Mouse (Mus musculus) kidney, embryonic 14.5 days (tissue): ENCODE results near the gene Tcea3. TPM values are rescaled to one million over a fixed set of nuclear protein-coding genes. Genes with fewer than 3 reads are reported as not detected.

ENCODE experiments used
- ATAC-seq: fragments of 200-750 bp; cut with Nextera tagmentation; 2 replicates; pipeline ENCODE4 v1.8.0; 2017; ENCODE audit warnings: moderate number of reproducible peaks, mild to moderate bottlenecking, moderate TSS enrichment, moderate library complexity; ENCODE audit not compliant: low FRiP score, low TSS enrichment
- H3K27ac ChIP-seq: fragments of 300-500 bp; sonication (generic); 2 replicates; pipeline ENCODE4 v1.5.1; 2014; ENCODE audit warnings: low read depth, mild to moderate bottlenecking, low read length, moderate library complexity, mixed read lengths
- H3K27me3 ChIP-seq: fragments of 300-500 bp; sonication (generic); 2 replicates; pipeline ENCODE4 v1.6.1; 2014; ENCODE audit warnings: mild to moderate bottlenecking, low read length; ENCODE audit not compliant: control insufficient read depth, insufficient read depth
- H3K36me3 ChIP-seq: fragments of 300-500 bp; sonication (generic); 2 replicates; pipeline ENCODE4 v1.6.1; 2014; ENCODE audit warnings: low read length, mixed read lengths; ENCODE audit not compliant: control insufficient read depth, insufficient read depth
- H3K4me1 ChIP-seq: fragments of 300-500 bp; sonication (generic); 2 replicates; pipeline ENCODE4 v1.6.1; 2014; ENCODE audit warnings: low read length, mixed read lengths; ENCODE audit not compliant: control insufficient read depth, insufficient read depth
- H3K4me2 ChIP-seq: fragments of 300-500 bp; sonication (generic); replicated peaks from 2 replicates; pipeline ENCODE4 v1.6.1; 2014; ENCODE audit warnings: low read depth, mild to moderate bottlenecking, low read length
- H3K4me3 ChIP-seq: fragments of 300-500 bp; sonication (generic); 2 replicates; pipeline ENCODE4 v1.5.1; 2014; ENCODE audit warnings: mild to moderate bottlenecking, low read length
- H3K9ac ChIP-seq: fragments of 300-500 bp; sonication (generic); 2 replicates; pipeline ENCODE4 v1.6.1; 2014; ENCODE audit warnings: low read depth, mild to moderate bottlenecking, low read length, moderate library complexity
- H3K9me3 ChIP-seq: fragments of 300-500 bp; sonication (generic); 2 replicates; pipeline ENCODE4 v1.6.1; 2016; ENCODE audit warnings: low read length; ENCODE audit not compliant: control insufficient read depth
- WGBS: fragments of 180-500 bp; shearing (Covaris S2); extraction: QIAGEN DNeasy Blood & Tissue Kit; methylation state at CpG from one replicate; pipeline ENCODE4 v1.1.7; 2014; 5-methylcytosine and 5-hydroxymethylcytosine counted together
- polyA plus RNA-seq: library from polyadenylated mRNA; unstranded; fragments of >200 nt; fragmentation: Nextera tagmentation; extraction: Ambion mirVana; gene quantifications from 2 replicates; pipeline ENCODE4 v1.2.1, GENCODE M21; 2014

The Tcea3 gene
- polyA plus RNA-seq, 1 experiment from 2014 or later = 5.4 TPM

DNA sequence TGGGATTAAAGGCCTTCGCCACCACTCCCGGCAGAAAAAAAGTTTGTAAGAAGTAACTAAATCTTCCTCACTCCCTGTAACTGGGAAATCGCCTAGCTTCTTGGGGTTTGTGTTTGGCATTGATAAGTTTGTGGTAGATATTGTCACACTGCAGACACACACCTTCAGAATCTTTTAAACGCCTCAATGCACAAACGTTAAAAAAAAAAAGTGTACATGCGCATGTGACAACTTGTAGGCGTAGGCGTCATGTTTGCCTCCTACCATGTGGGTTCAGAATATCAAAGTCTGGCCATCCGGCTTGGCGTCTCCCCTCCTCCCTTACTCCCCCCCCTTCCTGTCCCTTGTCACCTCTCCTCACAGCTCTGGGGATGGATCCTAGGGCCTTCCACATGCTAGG, 9.2 kb downstream of the Tcea3 start:
- no peak for ATAC-seq
- Histone ChIP-seq H3K4me2 (no peak overlapping the region), H3K9me3 (no peaks in the 10 kb centered on the region), H3K9ac (no peak overlapping the region), H3K27me3 (no peaks in the 10 kb centered on the region), H3K4me1 (no peaks in the 10 kb centered on the region), H3K4me3 (no peak overlapping the region), H3K27ac (no peak overlapping the region), H3K36me3 (no peaks in the 10 kb centered on the region)
- WGBS = 64% methylated on average over 10 of the region's 10 CpGs

DNA sequence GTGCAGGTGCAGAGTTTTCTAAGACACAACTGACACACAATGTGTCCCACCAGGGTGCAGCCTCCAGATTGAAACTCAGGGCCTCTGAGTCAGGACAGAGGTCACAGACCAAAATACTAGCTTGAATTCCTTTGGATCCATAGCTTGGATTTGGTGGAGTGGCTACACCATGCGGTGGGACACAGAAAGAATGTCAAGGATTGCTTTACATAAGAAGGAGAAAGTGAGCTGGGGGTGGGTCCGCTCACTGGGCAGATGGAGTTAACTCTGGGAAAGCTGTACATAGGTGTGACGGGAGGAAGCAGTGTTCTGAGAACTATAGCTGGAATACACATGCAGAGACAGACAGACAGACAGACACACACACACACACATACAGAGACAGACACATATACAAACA, 12.4 kb downstream of the Tcea3 start:
- Histone ChIP-seq H3K27ac (no peak overlapping the region), H3K4me2 (no peak overlapping the region), H3K9me3 (no peaks in the 10 kb centered on the region), H3K27me3 (no peaks in the 10 kb centered on the region), H3K9ac (no peak overlapping the region), H3K36me3 (no peaks in the 10 kb centered on the region), H3K4me1 (no peaks in the 10 kb centered on the region), H3K4me3 (no peak overlapping the region)
- no peak for ATAC-seq
- 67% methylated on average over 3 of the region's 3 CpGs for WGBS

DNA sequence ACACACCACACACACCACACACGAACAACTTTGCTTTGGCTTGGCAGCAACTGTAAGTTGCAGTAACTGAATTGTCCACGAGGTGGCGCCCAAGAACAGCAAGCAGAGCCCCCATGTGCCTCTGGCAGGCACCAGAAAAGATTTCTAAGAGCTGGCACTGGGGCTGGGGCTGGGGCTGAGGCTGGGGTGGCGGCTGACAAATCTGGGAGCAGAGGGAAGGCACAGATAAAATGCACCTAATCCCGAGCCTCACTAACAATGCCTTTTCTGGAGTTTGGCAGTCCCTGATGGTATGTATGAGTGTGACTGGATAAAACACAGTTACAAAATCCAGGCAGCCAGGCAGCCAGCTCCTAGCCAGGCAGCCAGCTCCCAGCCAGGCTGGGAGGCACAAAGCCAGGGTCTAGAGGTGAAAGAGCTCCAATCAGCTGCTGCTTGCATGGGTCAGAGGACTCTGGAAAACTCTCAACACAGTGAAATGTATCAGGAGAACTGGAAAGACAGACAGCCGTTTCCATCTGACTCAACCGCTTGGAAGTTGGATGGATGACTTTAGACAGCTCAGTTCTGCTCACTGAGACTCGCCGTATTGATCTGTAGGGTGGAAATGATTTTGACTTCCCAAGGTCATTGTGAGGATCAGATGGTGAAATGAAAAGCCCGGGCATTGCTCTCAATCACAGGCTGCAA, 13.1 kb downstream of the Tcea3 start:
- Histone ChIP-seq H3K4me2 (no peak overlapping the region), H3K4me1 (no peaks in the 10 kb centered on the region), H3K4me3 (no peak overlapping the region), H3K36me3 (no peaks in the 10 kb centered on the region), H3K9me3 (no peaks in the 10 kb centered on the region), H3K9ac (no peak overlapping the region), H3K27ac (no peak overlapping the region), H3K27me3 (no peaks in the 10 kb centered on the region)
- 47% methylated on average over 10 of the region's 10 CpGs for WGBS
- ATAC-seq = no peak

DNA sequence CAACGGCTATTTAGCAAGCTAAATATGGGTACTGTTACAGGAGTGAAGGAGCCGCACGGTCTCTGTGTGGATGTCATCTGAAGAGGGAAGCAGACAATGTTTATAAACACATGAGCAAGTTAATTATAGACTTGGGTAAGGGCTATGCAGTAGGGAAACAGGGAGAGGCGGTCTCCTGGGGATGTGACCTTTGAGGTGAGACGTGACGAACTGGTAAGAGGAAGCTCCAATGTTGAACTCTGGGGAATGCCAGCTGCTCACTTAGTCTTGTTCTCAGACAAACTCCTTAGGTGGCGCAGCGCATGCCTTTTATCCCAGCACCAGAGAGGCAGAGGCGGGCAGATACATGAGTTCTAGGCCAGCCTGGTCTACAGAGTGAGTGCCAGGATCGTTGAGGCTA, 14.4 kb downstream of the Tcea3 start:
- 75% methylated on average over 10 of the region's 10 CpGs for WGBS
- no peak for ATAC-seq
- Histone ChIP-seq H3K27me3 (no peaks in the 10 kb centered on the region), H3K9me3 (no peaks in the 10 kb centered on the region), H3K4me2 (no peak overlapping the region), H3K9ac (no peak overlapping the region), H3K4me1 (no peaks in the 10 kb centered on the region), H3K36me3 (no peaks in the 10 kb centered on the region), H3K4me3 (no peak overlapping the region), H3K27ac (no peak overlapping the region)

DNA sequence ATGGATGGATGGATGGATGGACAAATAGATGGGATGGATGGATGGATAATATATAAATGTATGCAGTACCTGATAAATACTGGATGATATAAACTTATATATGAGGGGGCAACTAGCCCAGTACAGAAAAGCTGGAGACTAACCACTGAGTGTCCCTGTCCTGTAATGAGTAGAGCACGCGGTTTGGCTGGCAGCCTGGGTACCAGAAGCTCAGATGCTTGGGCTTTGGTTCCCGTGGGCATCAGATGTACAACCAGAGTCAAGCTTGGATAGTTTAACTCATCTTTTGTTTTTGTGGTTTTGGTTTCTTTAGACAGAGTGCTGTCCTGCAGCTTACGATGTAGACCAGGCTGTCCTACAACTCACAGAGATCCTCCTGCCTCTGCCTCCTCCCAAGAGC, 16.0 kb downstream of the Tcea3 start:
- H3K27ac ChIP-seq = no peak overlapping the region
- H3K4me3 ChIP-seq = no peak overlapping the region
- no peak for ATAC-seq
- H3K27me3 ChIP-seq = no peaks in the 10 kb centered on the region
- H3K4me1 ChIP-seq = no peaks in the 10 kb centered on the region
- no peak overlapping the region for H3K9ac ChIP-seq
- H3K36me3 ChIP-seq = no peaks in the 10 kb centered on the region
- H3K9me3 ChIP-seq = no peaks in the 10 kb centered on the region
- H3K4me2 ChIP-seq = no peak overlapping the region
- 92% methylated on average over 4 of the region's 4 CpGs for whole genome bisulfite sequencing

DNA sequence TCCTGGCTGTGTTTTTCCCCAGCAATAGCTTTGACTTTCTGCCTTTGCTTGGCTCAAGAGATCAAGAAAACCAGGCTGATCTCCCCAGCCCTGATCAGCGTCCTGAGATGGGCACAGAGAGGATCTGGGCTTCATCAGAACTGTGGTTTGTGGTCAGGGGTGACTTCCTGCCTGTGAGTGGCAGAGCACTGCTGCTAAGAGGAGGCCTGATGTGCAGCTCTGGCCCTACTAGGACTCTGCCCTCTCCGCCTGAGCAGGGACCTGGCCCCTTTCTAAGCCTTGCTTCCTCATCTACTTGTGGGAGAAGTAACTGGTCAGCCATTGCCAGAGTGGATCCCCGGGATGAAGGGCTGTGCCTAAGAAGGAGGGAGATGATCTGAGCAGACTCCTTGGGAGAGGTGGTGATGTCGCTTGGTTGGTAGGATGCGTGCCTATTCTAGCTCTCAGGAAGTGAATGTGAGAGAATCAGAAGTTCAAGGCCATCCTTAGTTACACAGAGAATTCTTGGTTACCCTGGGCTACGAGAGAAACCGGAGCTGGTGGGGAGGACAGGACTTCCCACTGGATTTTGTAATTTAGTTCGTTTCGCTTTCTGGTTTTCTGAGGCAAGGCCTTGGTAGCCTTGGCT, 19.3 kb downstream of the Tcea3 start:
- Histone ChIP-seq H3K4me2 (no peak overlapping the region), H3K9ac (no peak overlapping the region), H3K9me3 (no peaks in the 10 kb centered on the region), H3K36me3 (no peaks in the 10 kb centered on the region), H3K27ac (no peak overlapping the region), H3K4me1 (no peaks in the 10 kb centered on the region), H3K27me3 (no peaks in the 10 kb centered on the region), H3K4me3 (no peak overlapping the region)
- 80% methylated on average over 9 of the region's 9 CpGs for WGBS
- no peak for ATAC-seq

DNA sequence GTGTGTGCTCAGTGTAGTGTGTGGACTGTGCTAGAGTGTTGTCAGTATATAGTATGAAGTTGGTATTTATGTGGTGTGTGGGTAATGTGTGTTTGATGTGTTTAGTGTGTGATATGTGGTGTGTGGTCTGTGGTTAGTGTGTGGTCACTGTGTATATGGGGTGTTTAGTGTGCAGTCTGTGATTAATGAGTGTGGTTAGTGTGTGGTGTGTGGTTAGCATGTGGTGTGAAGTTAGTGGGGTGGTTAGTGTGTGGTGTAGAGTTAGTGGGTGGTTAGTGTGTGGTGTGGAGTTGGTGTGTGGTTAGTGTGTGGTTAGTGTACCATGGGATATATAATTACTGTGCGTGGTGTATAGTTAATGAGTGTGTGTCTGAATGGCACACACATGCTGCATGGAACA, 21.4 kb downstream of the Tcea3 start:
- no peak overlapping the region for H3K4me3 ChIP-seq
- no peak overlapping the region for H3K27ac ChIP-seq
- H3K4me2 ChIP-seq = no peak overlapping the region
- no peaks in the 10 kb centered on the region for H3K4me1 ChIP-seq
- H3K27me3 ChIP-seq = no peaks in the 10 kb centered on the region
- no peak for ATAC-seq
- peaks cover 13% of the 10 kb centered on the region for H3K9me3 ChIP-seq
- no peaks in the 10 kb centered on the region for H3K36me3 ChIP-seq
- no peak overlapping the region for H3K9ac ChIP-seq
- WGBS = 88% methylated on average over 1 of the region's 1 CpGs

DNA sequence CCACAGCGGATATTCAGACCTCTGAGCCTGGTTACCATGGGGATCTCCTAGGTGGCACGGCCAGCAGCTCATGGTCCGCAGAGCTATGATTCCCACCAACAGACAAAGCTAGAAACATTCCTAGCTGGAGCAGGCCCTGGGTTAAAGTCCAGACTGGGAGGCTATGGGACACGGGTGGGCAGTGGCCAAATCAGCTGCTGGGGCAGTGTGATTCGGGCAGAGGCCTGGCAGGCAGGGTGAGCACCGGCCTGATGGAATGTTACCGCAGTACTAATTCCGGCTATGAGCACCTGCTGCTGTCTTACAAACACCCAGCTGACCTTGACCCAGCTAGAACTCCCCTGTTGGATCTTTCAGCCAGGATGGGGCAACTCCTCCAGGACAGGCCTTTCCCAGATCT, 23.1 kb downstream of the Tcea3 start:
- no peaks in the 10 kb centered on the region for H3K36me3 ChIP-seq
- no peak overlapping the region for H3K9ac ChIP-seq
- H3K4me1 ChIP-seq = no peaks in the 10 kb centered on the region
- WGBS = 83% methylated on average over 8 of the region's 8 CpGs
- no peak overlapping the region for H3K4me2 ChIP-seq
- peaks cover 13% of the 10 kb centered on the region for H3K9me3 ChIP-seq
- no peak overlapping the region for H3K27ac ChIP-seq
- no peak for ATAC-seq
- no peak overlapping the region for H3K4me3 ChIP-seq
- no peaks in the 10 kb centered on the region for H3K27me3 ChIP-seq

DNA sequence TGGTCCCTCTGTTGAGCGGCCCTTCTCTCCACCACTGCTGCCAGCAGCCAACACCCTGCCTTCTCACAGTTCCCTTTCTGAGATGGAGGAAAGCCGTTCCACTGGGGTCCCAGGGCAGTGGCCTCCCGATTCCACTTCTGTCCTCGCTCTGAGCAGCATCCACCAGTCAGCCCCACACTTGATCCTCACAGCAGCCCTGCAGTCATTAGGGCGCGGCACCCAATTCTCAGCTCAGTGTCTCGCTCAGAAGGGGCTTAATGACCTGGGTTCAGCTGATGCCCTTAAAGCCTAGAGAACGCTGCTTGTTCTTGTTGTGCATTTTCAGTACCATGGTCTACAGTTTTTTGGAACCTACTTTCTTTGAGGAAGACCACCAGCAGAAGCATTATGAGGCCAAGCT, 33.6 kb downstream of the Tcea3 start:
- H3K9me3 ChIP-seq = no peaks in the 10 kb centered on the region
- no peak overlapping the region for H3K9ac ChIP-seq
- H3K4me1 ChIP-seq = peaks cover 21% of the 10 kb centered on the region
- no peak for ATAC-seq
- H3K36me3 ChIP-seq = no peaks in the 10 kb centered on the region
- H3K4me2 ChIP-seq = no peak overlapping the region
- no peak overlapping the region; the same call in 1 of the 2 replicates for H3K27ac ChIP-seq
- no peak overlapping the region for H3K4me3 ChIP-seq
- H3K27me3 ChIP-seq = no peaks in the 10 kb centered on the region
- WGBS = 53% methylated on average over 8 of the region's 8 CpGs
